Mouse (Mus musculus) ES-E14 (cell line): ENCODE data around the gene Adgrl3. TPM values are rescaled to one million over a fixed set of nuclear protein-coding genes. Genes with fewer than 3 reads are reported as not detected.
"Not testable (repeated sequence)": the region's sequence is repeated elsewhere in the genome, so short reads cannot be mapped to it uniquely, and the experiment has no call there.

ENCODE experiments used
- DNase-seq: peaks from one replicate; pipeline ENCODE4 v3.0.0-alpha.2; 2013; ENCODE audit warnings: low read depth, low spot score
- H3K27ac ChIP-seq: 2 replicates; pipeline ENCODE4 v1.5.1; 2012; ENCODE audit warnings: low read depth, mild to moderate bottlenecking, low read length, moderate library complexity, mixed read lengths; ENCODE audit not compliant: poor library complexity, insufficient read depth, severe bottlenecking
- H3K36me3 ChIP-seq: 2 replicates; pipeline ENCODE4 v1.6.1; 2012; ENCODE audit warnings: mild to moderate bottlenecking, low read length, moderate library complexity, mixed read lengths; ENCODE audit not compliant: control insufficient read depth, poor library complexity, insufficient read depth, severe bottlenecking
- H3K4me1 ChIP-seq, 2 experiments: fragments of 150-350 bp in 1 of 2; sonication (generic) in 1 of 2; 2 replicates each; pipeline ENCODE4 v1.6.1; 2012; ENCODE audit warnings: low read length in 2 of 2, mild to moderate bottlenecking in 1 of 2, mixed read lengths in 1 of 2; ENCODE audit not compliant: control insufficient read depth in 2 of 2, insufficient read depth in 2 of 2, poor library complexity in 1 of 2
- H3K4me3 ChIP-seq, 2 experiments: fragments of 150-350 bp in 1 of 2; sonication (generic) in 1 of 2; 2 replicates each; pipeline ENCODE4 v1.5.1; 2012; ENCODE audit warnings: low read length in 2 of 2, low read depth in 1 of 2, mild to moderate bottlenecking in 1 of 2, mixed read lengths in 1 of 2; ENCODE audit not compliant: insufficient read depth in 1 of 2, poor library complexity in 1 of 2, severe bottlenecking in 1 of 2
- H3K9ac ChIP-seq: 2 replicates; pipeline ENCODE4 v1.6.1; 2012; ENCODE audit warnings: low read depth, mild to moderate bottlenecking, low read length, mixed read lengths; ENCODE audit not compliant: poor library complexity, insufficient read depth, severe bottlenecking
- H3K9me3 ChIP-seq: fragments of 150-350 bp; sonication (generic); 2 replicates; pipeline ENCODE4 v1.6.1; 2012; ENCODE audit warnings: low read depth, mild to moderate bottlenecking, low read length; ENCODE audit not compliant: control insufficient read depth, insufficient read depth
- CHD2 ChIP-seq: IDR thresholded peaks from 2 replicates; pipeline ENCODE4 v1.6.1; 2014; ENCODE audit warnings: mild to moderate bottlenecking, low read depth, low read length, inconsistent platforms
- HCFC1 ChIP-seq: IDR thresholded peaks from 2 replicates; pipeline ENCODE4 v1.6.1; 2012; ENCODE audit warnings: low read length, inconsistent platforms, borderline replicate concordance; ENCODE audit not compliant: insufficient read depth
- MAFK ChIP-seq: IDR thresholded peaks from 2 replicates; pipeline ENCODE4 v1.6.1; 2014; ENCODE audit warnings: mild to moderate bottlenecking, low read depth, low read length, inconsistent platforms; ENCODE audit not compliant: insufficient read depth
- ZC3H11A ChIP-seq: IDR thresholded peaks from 2 replicates; pipeline ENCODE4 v1.6.1; 2012; ENCODE audit warnings: low read depth, mild to moderate bottlenecking, inconsistent platforms, low read length, borderline replicate concordance
- ZNF384 ChIP-seq: IDR thresholded peaks from 2 replicates; pipeline ENCODE4 v1.6.1; 2012; ENCODE audit warnings: low read depth, low read length, inconsistent platforms
- in situ Hi-C, 2 experiments: fragments of 600-800 bp; cut with MboI; formaldehyde crosslinking; loops; one replicate each; pipeline ENCODE4 v1.15.1; 2025; ENCODE audit warnings: low sequenced_read_pairs in 2 of 2, inconsistent platforms in 1 of 2; ENCODE audit not compliant: unreplicated experiment in 2 of 2
- total RNA-seq: library from RNA; depleted of rRNA; stranded (reverse); fragments of 300-350 nt; gene quantifications from 2 replicates; pipeline ENCODE4 v1.2.3, GENCODE M21; 2012

Gene Adgrl3
- total RNA-seq, 1 experiment = 5.4 TPM

DNA sequence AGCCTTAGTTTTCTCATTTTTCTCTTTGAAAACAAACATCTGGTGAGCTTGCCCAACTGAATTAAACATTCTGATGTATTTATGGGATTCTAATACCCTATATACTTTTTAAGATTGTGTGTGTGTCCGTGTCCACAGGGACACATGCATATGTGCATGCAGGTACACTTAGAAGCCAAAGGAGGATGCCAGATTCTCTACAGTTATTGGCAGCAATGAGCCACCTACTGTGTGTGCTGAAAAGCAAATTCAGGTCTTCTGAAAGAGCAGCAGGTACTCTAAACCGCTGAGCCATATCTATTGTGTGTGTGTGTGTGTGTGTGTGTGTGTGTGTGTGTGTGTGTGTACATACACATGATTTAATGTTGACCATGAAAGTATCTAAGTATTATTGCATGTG lies 505.4 kb downstream of the Adgrl3 start:
- in situ Hi-C loops = no loop called here
- Histone ChIP-seq H3K36me3 (no peaks in the 10 kb centered on the region), H3K27ac (no peak overlapping the region), H3K4me3 (no peak overlapping the region), H3K9ac (no peak overlapping the region), H3K4me1 (no peaks in the 10 kb centered on the region), H3K9me3 (no peaks in the 10 kb centered on the region)
- TF ChIP-seq HCFC1 (no peak), CHD2 (no peak), MAFK (no peak), ZC3H11A (no peak), ZNF384 (no peak)
- no peak for DNase-seq

DNA sequence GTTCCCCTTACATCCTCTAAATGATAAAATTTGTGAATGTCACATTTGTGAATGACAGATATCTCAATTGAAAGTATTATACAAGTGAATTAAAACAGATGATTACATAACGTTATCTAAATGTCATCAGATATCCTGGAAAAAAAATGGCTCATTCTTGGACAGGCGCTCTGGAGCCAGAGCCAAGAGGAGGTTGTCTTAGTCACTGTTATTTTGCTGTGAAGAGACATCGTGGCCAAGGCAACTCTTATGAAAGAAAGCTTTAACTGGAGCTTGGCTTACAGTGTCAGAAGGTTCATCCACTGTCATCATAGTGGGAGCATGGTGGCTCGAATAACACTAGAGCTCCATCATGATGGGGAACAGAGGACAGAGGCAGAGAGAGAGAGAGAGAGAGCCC lies 511.7 kb downstream of the Adgrl3 start:
- in situ Hi-C loops = no loop called here
- Histone ChIP-seq H3K9me3 (no peaks in the 10 kb centered on the region), H3K27ac (no peak overlapping the region), H3K36me3 (no peaks in the 10 kb centered on the region), H3K4me1 (no peaks in the 10 kb centered on the region), H3K4me3 (no peak overlapping the region), H3K9ac (no peak overlapping the region)
- DNase-seq = no peak
- no peak for TF ChIP-seq ZC3H11A
- TF ChIP-seq HCFC1 = no peak
- no peak for TF ChIP-seq MAFK
- TF ChIP-seq ZNF384 = no peak
- TF ChIP-seq CHD2 = no peak

DNA sequence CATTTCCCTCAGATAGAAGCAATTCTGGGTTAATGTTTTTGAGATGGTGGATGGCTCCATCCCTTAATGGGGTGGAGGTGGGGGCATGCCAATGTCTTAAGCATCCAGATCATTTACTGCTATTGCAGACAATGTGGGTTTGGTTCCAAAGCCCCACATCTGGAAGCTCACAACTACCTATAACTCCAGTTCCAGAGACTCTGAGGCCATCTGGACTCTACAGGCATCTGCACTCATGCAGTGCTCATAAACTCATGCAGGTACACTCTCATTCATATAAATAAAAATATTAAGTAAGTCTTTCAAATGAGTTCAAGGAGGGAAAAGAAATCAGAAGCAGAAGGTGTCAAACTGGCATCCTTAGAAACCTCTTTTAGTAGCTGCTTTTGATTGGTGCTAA lies 530.3 kb downstream of the Adgrl3 start:
- in situ Hi-C loops = no loop called here
- no peak for TF ChIP-seq ZNF384
- no peak for TF ChIP-seq HCFC1
- no peak for TF ChIP-seq ZC3H11A
- TF ChIP-seq MAFK = no peak
- TF ChIP-seq CHD2 = no peak

DNA sequence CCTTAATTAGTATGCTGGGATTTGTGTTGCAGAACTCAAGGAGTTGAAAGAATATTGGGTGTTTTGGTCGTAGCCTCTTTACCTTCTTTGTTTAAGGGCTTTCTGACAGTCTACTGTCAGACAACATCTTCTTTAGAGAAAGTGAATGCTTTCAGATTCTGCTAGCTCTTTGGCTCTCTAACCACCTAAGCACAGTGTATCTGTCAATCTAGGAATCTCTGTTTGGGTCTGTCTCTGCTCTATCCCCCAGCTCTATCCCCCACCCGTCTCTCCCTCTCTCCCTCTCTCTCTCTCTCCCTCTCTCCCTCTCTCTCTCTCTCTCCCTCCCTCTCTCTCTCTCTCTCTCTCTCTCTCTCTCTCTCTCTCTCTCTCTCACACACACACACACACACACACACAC lies 535.2 kb downstream of the Adgrl3 start:
- H3K4me3 ChIP-seq = peak overlapping the region; percentile 79 to 87
- H3K4me1 ChIP-seq, H3K36me3 ChIP-seq, DNase-seq, in situ Hi-C loops, H3K9me3 ChIP-seq: not testable (repeated sequence)
- H3K27ac ChIP-seq = peak overlapping the region; percentile 50; the same call in 1 of the 2 replicates
- peak overlapping the region; percentile 91; the same call in 1 of the 2 replicates for H3K9ac ChIP-seq

More for the DNA sequence above, 530.3 kb downstream of the Adgrl3 start:
- Histone ChIP-seq H3K4me3 (no peak overlapping the region), H3K9me3 (no peaks in the 10 kb centered on the region), H3K36me3 (no peaks in the 10 kb centered on the region), H3K27ac (no peak overlapping the region), H3K4me1 (0 out of 4 replicates have a peak, but pooled peaks cover 0 to 3% of the 10 kb centered on the region in 2 experiments), H3K9ac (no peak overlapping the region)
- DNase-seq = no peak

DNA sequence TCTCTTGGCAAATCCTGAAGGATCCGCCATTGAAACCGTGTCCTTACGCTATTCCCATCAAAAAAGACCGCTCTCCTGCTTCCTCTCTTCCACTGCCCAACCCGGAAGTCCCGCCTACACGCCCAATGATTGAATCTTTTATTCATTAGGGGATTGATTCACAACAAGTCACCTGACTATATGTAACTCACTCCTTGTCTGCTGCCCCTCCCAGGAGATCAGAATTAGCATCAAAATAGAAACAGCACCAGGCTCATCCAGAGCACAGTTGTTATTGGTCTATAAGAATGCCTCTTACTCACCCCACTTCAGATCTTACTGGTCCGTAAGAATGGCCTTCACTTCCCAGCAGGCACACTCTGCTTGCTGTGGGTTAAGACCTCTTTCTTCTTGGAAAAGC lies 536.1 kb downstream of the Adgrl3 start:
- peak; percentile 79 for DNase-seq
- Histone ChIP-seq H3K9ac (peak overlapping the region; percentile 91; the same call in 1 of the 2 replicates), H3K4me3 (peak overlapping the region; percentile 79 to 87), H3K9me3 (no peaks in the 10 kb centered on the region), H3K27ac (peak overlapping the region; percentile 82; the same call in 1 of the 2 replicates), H3K4me1 (peaks cover 0 to 7% of the 10 kb centered on the region in 2 experiments; a peak in 1 of 4 replicates), H3K36me3 (no peaks in the 10 kb centered on the region)
- in situ Hi-C loops = no loop called here
- TF ChIP-seq ZC3H11A (no peak), CHD2 (peak; percentile 74; the same call in 1 of the 2 replicates)
